Mouse (Mus musculus): ENCODE results near the gene Cacnb2. TPM values are rescaled to one million over a fixed set of nuclear protein-coding genes. Genes with fewer than 3 reads are reported as not detected.
A peak's percentile ranks its signal among the peaks of the same experiment; 100 is the strongest.
"Not testable (repeated sequence)": the region's sequence is repeated elsewhere in the genome, so short reads cannot be mapped to it uniquely, and the experiment has no call there.

Gene Cacnb2
- polyA plus RNA-seq, 1 experiment from 2014 or later = 2.7 TPM

- H3K4me2 ChIP-seq (ENCODE audit: low read depth, severe bottlenecking) = no peak overlapping the region
- H3K9ac ChIP-seq (ENCODE audit: low read length) = no peak overlapping the region
- H3K4me3 ChIP-seq (ENCODE audit: low read depth, low read length) = no peak overlapping the region
- no peaks in the 10 kb centered on the region for H3K4me1 ChIP-seq (ENCODE audit: control insufficient read depth, insufficient read depth, low read length)
- H3K9me3 ChIP-seq (ENCODE audit: control insufficient read depth, low read length) = no peaks in the 10 kb centered on the region
- H3K27me3 ChIP-seq (ENCODE audit: control insufficient read depth, insufficient read depth, low read length) = no peaks in the 10 kb centered on the region
- no peak overlapping the region for H3K27ac ChIP-seq (replicated peaks; ENCODE audit: low read depth, low read length)
- DNase-seq (ENCODE audit: low spot score) (no peak), ATAC-seq (ENCODE audit: insufficient number of reproducible peaks, low FRiP score, low TSS enrichment, low read depth) (no peak)
- H3K36me3 ChIP-seq (ENCODE audit: control insufficient read depth, insufficient read depth, low read length) = no peaks in the 10 kb centered on the region
- WGBS = 91% methylated on average over 9 of the region's 9 CpGs
These were observed 116.3 kb downstream of the Cacnb2 start for GRCm38 (mm10) chr2:14719119-14719718.

GRCm38 (mm10) chr2:14725437-14725836 is 122.5 kb downstream of the Cacnb2 start:
- no peaks in the 10 kb centered on the region for H3K27me3 ChIP-seq (ENCODE audit: control insufficient read depth, insufficient read depth, low read length)

GRCm38 (mm10) chr2:14726601-14727000 is 123.7 kb downstream of the Cacnb2 start:
- ATAC-seq (ENCODE audit: insufficient number of reproducible peaks, low FRiP score, low TSS enrichment, low read depth); H3K4me1 ChIP-seq (ENCODE audit: control insufficient read depth, insufficient read depth, low read length); H3K27me3 ChIP-seq (ENCODE audit: control insufficient read depth, insufficient read depth, low read length); H3K9me3 ChIP-seq (ENCODE audit: control insufficient read depth, low read length); H3K4me2 ChIP-seq (ENCODE audit: low read depth, severe bottlenecking); H3K9ac ChIP-seq (ENCODE audit: low read length); H3K36me3 ChIP-seq (ENCODE audit: control insufficient read depth, insufficient read depth, low read length); H3K4me3 ChIP-seq (ENCODE audit: low read depth, low read length); H3K27ac ChIP-seq (replicated peaks; ENCODE audit: low read depth, low read length); DNase-seq (ENCODE audit: low spot score): not testable (repeated sequence)
- WGBS = 96% methylated on average over 10 of the region's 13 CpGs

More at GRCm38 (mm10) chr2:14725437-14725836, 122.5 kb downstream of the Cacnb2 start:
- DNase-seq (ENCODE audit: low spot score) (no peak), ATAC-seq (ENCODE audit: insufficient number of reproducible peaks, low FRiP score, low TSS enrichment, low read depth) (no peak)
- no peak overlapping the region for H3K4me2 ChIP-seq (ENCODE audit: low read depth, severe bottlenecking)
- no peak overlapping the region for H3K9ac ChIP-seq (ENCODE audit: low read length)
- no peak overlapping the region for H3K4me3 ChIP-seq (ENCODE audit: low read depth, low read length)
- H3K4me1 ChIP-seq (ENCODE audit: control insufficient read depth, insufficient read depth, low read length) = no peaks in the 10 kb centered on the region
- no peaks in the 10 kb centered on the region for H3K9me3 ChIP-seq (ENCODE audit: control insufficient read depth, low read length)
- H3K27ac ChIP-seq (replicated peaks; ENCODE audit: low read depth, low read length) = no peak overlapping the region
- H3K36me3 ChIP-seq (ENCODE audit: control insufficient read depth, insufficient read depth, low read length) = no peaks in the 10 kb centered on the region

GRCm38 (mm10) chr2:14738927-14739326 is 136.0 kb downstream of the Cacnb2 start:
- H3K9me3 ChIP-seq (ENCODE audit: control insufficient read depth, low read length) = no peaks in the 10 kb centered on the region
- DNase-seq (ENCODE audit: low spot score) (peak; percentile 23), ATAC-seq (ENCODE audit: insufficient number of reproducible peaks, low FRiP score, low TSS enrichment, low read depth) (no peak)
- H3K27ac ChIP-seq (replicated peaks; ENCODE audit: low read depth, low read length) = no peak overlapping the region
- H3K27me3 ChIP-seq (ENCODE audit: control insufficient read depth, insufficient read depth, low read length) = no peaks in the 10 kb centered on the region
- no peaks in the 10 kb centered on the region for H3K36me3 ChIP-seq (ENCODE audit: control insufficient read depth, insufficient read depth, low read length)
- no peaks in the 10 kb centered on the region for H3K4me1 ChIP-seq (ENCODE audit: control insufficient read depth, insufficient read depth, low read length)
- H3K4me2 ChIP-seq (ENCODE audit: low read depth, severe bottlenecking) = no peak overlapping the region
- no peak overlapping the region for H3K4me3 ChIP-seq (ENCODE audit: low read depth, low read length)
- WGBS = 51% methylated on average over 9 of the region's 9 CpGs
- H3K9ac ChIP-seq (ENCODE audit: low read length) = no peak overlapping the region

- WGBS = 78% methylated on average over 15 of the region's 15 CpGs
- Histone ChIP-seq H3K27ac (replicated peaks; ENCODE audit: low read depth, low read length) (no peak overlapping the region), H3K9me3 (ENCODE audit: control insufficient read depth, low read length) (no peaks in the 10 kb centered on the region), H3K27me3 (ENCODE audit: control insufficient read depth, insufficient read depth, low read length) (no peaks in the 10 kb centered on the region), H3K4me1 (ENCODE audit: control insufficient read depth, insufficient read depth, low read length) (no peaks in the 10 kb centered on the region), H3K36me3 (ENCODE audit: control insufficient read depth, insufficient read depth, low read length) (no peaks in the 10 kb centered on the region), H3K9ac (ENCODE audit: low read length) (no peak overlapping the region), H3K4me3 (ENCODE audit: low read depth, low read length) (no peak overlapping the region), H3K4me2 (ENCODE audit: low read depth, severe bottlenecking) (no peak overlapping the region)
- no peak for DNase-seq (ENCODE audit: low spot score)
- ATAC-seq (ENCODE audit: insufficient number of reproducible peaks, low FRiP score, low TSS enrichment, low read depth) = no peak
These were observed 136.6 kb downstream of the Cacnb2 start for GRCm38 (mm10) chr2:14739510-14739909.

GRCm38 (mm10) chr2:14740359-14740758 is 137.5 kb downstream of the Cacnb2 start:
- ATAC-seq (ENCODE audit: insufficient number of reproducible peaks, low FRiP score, low TSS enrichment, low read depth) = no peak
- H3K4me3 ChIP-seq (ENCODE audit: low read depth, low read length) = no peak overlapping the region
- no peaks in the 10 kb centered on the region for H3K4me1 ChIP-seq (ENCODE audit: control insufficient read depth, insufficient read depth, low read length)
- no peak overlapping the region for H3K27ac ChIP-seq (replicated peaks; ENCODE audit: low read depth, low read length)
- no peak for DNase-seq (ENCODE audit: low spot score)
- no peaks in the 10 kb centered on the region for H3K9me3 ChIP-seq (ENCODE audit: control insufficient read depth, low read length)
- H3K27me3 ChIP-seq (ENCODE audit: control insufficient read depth, insufficient read depth, low read length) = no peaks in the 10 kb centered on the region
- H3K9ac ChIP-seq (ENCODE audit: low read length) = no peak overlapping the region
- no peak overlapping the region for H3K4me2 ChIP-seq (ENCODE audit: low read depth, severe bottlenecking)
- H3K36me3 ChIP-seq (ENCODE audit: control insufficient read depth, insufficient read depth, low read length) = no peaks in the 10 kb centered on the region
- WGBS = 81% methylated on average over 7 of the region's 7 CpGs

GRCm38 (mm10) chr2:14744761-14745160 is 141.9 kb downstream of the Cacnb2 start:
- ATAC-seq (ENCODE audit: insufficient number of reproducible peaks, low FRiP score, low TSS enrichment, low read depth) = no peak

GRCm38 (mm10) chr2:14762846-14763245 is 160.0 kb downstream of the Cacnb2 start:
- no peaks in the 10 kb centered on the region for H3K27me3 ChIP-seq (ENCODE audit: control insufficient read depth, insufficient read depth, low read length)
- H3K9me3 ChIP-seq (ENCODE audit: control insufficient read depth, low read length) = no peaks in the 10 kb centered on the region
- no peak overlapping the region for H3K27ac ChIP-seq (replicated peaks; ENCODE audit: low read depth, low read length)
- H3K36me3 ChIP-seq (ENCODE audit: control insufficient read depth, insufficient read depth, low read length) = no peaks in the 10 kb centered on the region
- no peak overlapping the region for H3K4me3 ChIP-seq (ENCODE audit: low read depth, low read length)
- ATAC-seq (ENCODE audit: insufficient number of reproducible peaks, low FRiP score, low TSS enrichment, low read depth) (no peak), DNase-seq (ENCODE audit: low spot score) (no peak)
- H3K4me2 ChIP-seq (ENCODE audit: low read depth, severe bottlenecking) = no peak overlapping the region
- no peaks in the 10 kb centered on the region for H3K4me1 ChIP-seq (ENCODE audit: control insufficient read depth, insufficient read depth, low read length)
- H3K9ac ChIP-seq (ENCODE audit: low read length) = no peak overlapping the region
- WGBS = 72% methylated on average over 4 of the region's 4 CpGs

More at GRCm38 (mm10) chr2:14744761-14745160, 141.9 kb downstream of the Cacnb2 start:
- no peak for DNase-seq (ENCODE audit: low spot score)
- Histone ChIP-seq H3K27ac (replicated peaks; ENCODE audit: low read depth, low read length) (no peak overlapping the region), H3K9me3 (ENCODE audit: control insufficient read depth, low read length) (no peaks in the 10 kb centered on the region), H3K36me3 (ENCODE audit: control insufficient read depth, insufficient read depth, low read length) (no peaks in the 10 kb centered on the region), H3K4me3 (ENCODE audit: low read depth, low read length) (no peak overlapping the region), H3K9ac (ENCODE audit: low read length) (no peak overlapping the region), H3K27me3 (ENCODE audit: control insufficient read depth, insufficient read depth, low read length) (no peaks in the 10 kb centered on the region), H3K4me1 (ENCODE audit: control insufficient read depth, insufficient read depth, low read length) (no peaks in the 10 kb centered on the region), H3K4me2 (ENCODE audit: low read depth, severe bottlenecking) (no peak overlapping the region)
- 88% methylated on average over 1 of the region's 1 CpGs for WGBS

- ATAC-seq (ENCODE audit: insufficient number of reproducible peaks, low FRiP score, low TSS enrichment, low read depth) = no peak
- no peak overlapping the region for H3K27ac ChIP-seq (replicated peaks; ENCODE audit: low read depth, low read length)
- no peak overlapping the region for H3K4me3 ChIP-seq (ENCODE audit: low read depth, low read length)
- 89% methylated on average over 6 of the region's 6 CpGs for WGBS
- no peaks in the 10 kb centered on the region for H3K36me3 ChIP-seq (ENCODE audit: control insufficient read depth, insufficient read depth, low read length)
- H3K27me3 ChIP-seq (ENCODE audit: control insufficient read depth, insufficient read depth, low read length) = no peaks in the 10 kb centered on the region
- H3K4me2 ChIP-seq (ENCODE audit: low read depth, severe bottlenecking) = no peak overlapping the region
- no peaks in the 10 kb centered on the region for H3K9me3 ChIP-seq (ENCODE audit: control insufficient read depth, low read length)
- no peak overlapping the region for H3K9ac ChIP-seq (ENCODE audit: low read length)
- H3K4me1 ChIP-seq (ENCODE audit: control insufficient read depth, insufficient read depth, low read length) = no peaks in the 10 kb centered on the region
- no peak for DNase-seq (ENCODE audit: low spot score)
These were observed 161.0 kb downstream of the Cacnb2 start for GRCm38 (mm10) chr2:14763931-14764330.
